Mouse (Mus musculus) lung, adult 2 months (tissue): ENCODE measurements around the gene Cdc42se2.

Experiments
- CTCF ChIP-seq: fragments of 200-500 bp; IDR thresholded peaks from 2 replicates; pipeline ENCODE4 v1.5.1; 2011; ENCODE audit warnings: mild to moderate bottlenecking, low read length, control low read depth; ENCODE audit not compliant: insufficient read depth
- POLR2A ChIP-seq: fragments of 200-500 bp; IDR thresholded peaks from 2 replicates; pipeline ENCODE4 v1.6.1; 2011; ENCODE audit warnings: low read depth, mild to moderate bottlenecking, control low read depth, low read length, borderline replicate concordance; ENCODE audit errors: extremely low read depth

DNA sequence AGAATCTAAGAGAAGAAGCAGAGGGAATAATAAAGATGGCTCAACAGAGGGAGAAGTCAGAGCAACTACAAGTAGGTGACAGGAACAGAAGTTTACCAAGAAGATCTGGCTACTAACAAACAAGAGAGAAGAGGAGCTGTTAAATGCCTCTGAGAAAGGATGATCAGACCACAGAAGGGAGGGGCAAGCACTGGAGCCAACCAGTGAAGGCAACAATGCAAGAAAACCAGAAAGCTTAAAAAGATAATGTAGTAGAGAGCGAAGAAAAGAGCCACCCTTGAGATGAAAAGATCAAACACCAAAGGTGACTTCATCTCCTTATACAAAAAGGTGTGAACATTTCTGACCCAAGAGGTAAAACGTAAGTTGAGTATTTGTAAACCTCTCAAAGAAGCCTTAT lies 46.1 kb downstream of the Cdc42se2 start:
- TF ChIP-seq POLR2A (no peak), CTCF (no peak)
